Mouse (Mus musculus) kidney, adult 2 months (tissue): ENCODE results near the gene Lrp4. TPM values are rescaled to one million over a fixed set of nuclear protein-coding genes. Genes with fewer than 3 reads are reported as not detected.
A peak's percentile ranks its signal among the peaks of the same experiment; 100 is the strongest.

Source experiments
- DNase-seq: peaks from one replicate; pipeline ENCODE4 v3.0.0; 2021
- H3K27ac ChIP-seq: fragments of 200-500 bp; 2 replicates; pipeline ENCODE4 v1.5.1; 2012; ENCODE audit warnings: low read depth, low read length, control low read depth, inconsistent platforms; ENCODE audit not compliant: insufficient read depth
- H3K27me3 ChIP-seq: fragments of 200-500 bp; replicated peaks from 2 replicates; pipeline ENCODE4 v1.6.1; 2012; ENCODE audit warnings: mild to moderate bottlenecking, moderate library complexity, low read length, inconsistent platforms; ENCODE audit not compliant: control insufficient read depth, insufficient read depth
- H3K36me3 ChIP-seq: fragments of 200-500 bp; 2 replicates; pipeline ENCODE4 v1.6.1; 2012; ENCODE audit warnings: mild to moderate bottlenecking, moderate library complexity, low read length, inconsistent platforms; ENCODE audit not compliant: control insufficient read depth, insufficient read depth
- H3K4me1 ChIP-seq: fragments of 200-500 bp; 2 replicates; pipeline ENCODE4 v1.6.1; 2011; ENCODE audit warnings: low read length; ENCODE audit not compliant: control insufficient read depth, insufficient read depth
- H3K4me3 ChIP-seq: fragments of 200-500 bp; 2 replicates; pipeline ENCODE4 v1.5.1; 2011; ENCODE audit warnings: mild to moderate bottlenecking, low read depth, low read length, control low read depth; ENCODE audit not compliant: insufficient read depth
- CTCF ChIP-seq: fragments of 200-500 bp; conservative IDR thresholded peaks from 2 replicates; pipeline ENCODE4 v1.5.1; 2011; ENCODE audit warnings: low read depth, mild to moderate bottlenecking, control low read depth, low read length, moderate library complexity, mixed read lengths; ENCODE audit not compliant: insufficient read depth, insufficient read length
- POLR2A ChIP-seq: fragments of 200-500 bp; IDR thresholded peaks from one replicate; pipeline ENCODE4 v1.6.1; 2011; ENCODE audit warnings: low read depth, low read length, control low read depth
- WGBS: fragments of 180-500 bp; shearing (Covaris S2); methylation state at CpG from one replicate; pipeline ENCODE4 v1.1.7; 2018; 5-methylcytosine and 5-hydroxymethylcytosine counted together
- polyA plus RNA-seq: library from polyadenylated mRNA; depleted of rRNA; stranded (reverse); fragments of >200 nt; gene quantifications from 2 replicates; pipeline ENCODE4 v1.2.3, GENCODE M21; 2012

Lrp4 gene
- polyA plus RNA-seq, 1 experiment: 8.6 TPM

- H3K4me3 ChIP-seq: no peak overlapping the region
- no peak for DNase-seq
- TF ChIP-seq CTCF (no peak), POLR2A (no peak)
- no peaks in the 10 kb centered on the region for H3K27me3 ChIP-seq
- no peak overlapping the region for H3K27ac ChIP-seq
- 56% methylated on average over 1 of the region's 1 CpGs for WGBS
- H3K4me1 ChIP-seq: no peaks in the 10 kb centered on the region
- no peaks in the 10 kb centered on the region for H3K36me3 ChIP-seq
Measured at GRCm38 (mm10) chr2:91439876-91440275, 17.4 kb upstream of the Lrp4 start.

- no peaks in the 10 kb centered on the region for H3K4me1 ChIP-seq
- H3K27me3 ChIP-seq: no peaks in the 10 kb centered on the region
- H3K36me3 ChIP-seq: no peaks in the 10 kb centered on the region
- WGBS: 92% methylated on average over 5 of the region's 5 CpGs
- no peak overlapping the region for H3K27ac ChIP-seq
- DNase-seq: no peak
- no peak overlapping the region for H3K4me3 ChIP-seq
- TF ChIP-seq POLR2A (no peak), CTCF (no peak)
Measured at GRCm38 (mm10) chr2:91440686-91441085, 16.6 kb upstream of the Lrp4 start.

- DNase-seq: no peak
- H3K27me3 ChIP-seq: no peaks in the 10 kb centered on the region
- 47% methylated on average over 2 of the region's 2 CpGs for WGBS
- H3K4me3 ChIP-seq: no peak overlapping the region
- H3K36me3 ChIP-seq: no peaks in the 10 kb centered on the region
- TF ChIP-seq POLR2A: no peak
- no peak for TF ChIP-seq CTCF
- no peaks in the 10 kb centered on the region for H3K4me1 ChIP-seq
- H3K27ac ChIP-seq: no peak overlapping the region
Measured at GRCm38 (mm10) chr2:91441715-91442114, 15.6 kb upstream of the Lrp4 start.

GRCm38 (mm10) chr2:91442241-91442640 is 15.1 kb upstream of the Lrp4 start:
- WGBS: 33% methylated on average over 1 of the region's 1 CpGs
- Histone ChIP-seq H3K27me3 (no peaks in the 10 kb centered on the region), H3K4me1 (no peaks in the 10 kb centered on the region), H3K36me3 (no peaks in the 10 kb centered on the region), H3K27ac (no peak overlapping the region), H3K4me3 (no peak overlapping the region)
- TF ChIP-seq CTCF (no peak), POLR2A (no peak)
- DNase-seq: no peak

- DNase-seq: peak; percentile 93
- no peak for TF ChIP-seq CTCF
- no peak for TF ChIP-seq POLR2A
- peak within 1 kb of the TSS; percentile 76 for H3K4me3 ChIP-seq
- no peaks in the 10 kb centered on the region for H3K36me3 ChIP-seq
- H3K4me1 ChIP-seq: no peaks in the 10 kb centered on the region
- no peaks in the 10 kb centered on the region for H3K27me3 ChIP-seq
- 2% methylated on average over 19 of the region's 19 CpGs for WGBS
- no peak within 1 kb of the TSS for H3K27ac ChIP-seq
Measured at GRCm38 (mm10) chr2:91444286-91444892, 12.9 kb upstream of the Lrp4 start, which contains the start of gene 1110051M20Rik. 1110051M20Rik (minus strand) TSS chr2:91444704.

GRCm38 (mm10) chr2:91449662-91450061 is 7.6 kb upstream of the Lrp4 start:
- Histone ChIP-seq H3K4me1 (peaks cover 8% of the 10 kb centered on the region; the same call in 1 of the 2 replicates), H3K36me3 (no peaks in the 10 kb centered on the region), H3K27me3 (no peaks in the 10 kb centered on the region), H3K4me3 (no peak overlapping the region), H3K27ac (no peak overlapping the region)
- 82% methylated on average over 1 of the region's 1 CpGs for WGBS
- no peak for TF ChIP-seq CTCF
- no peak for TF ChIP-seq POLR2A
- no peak for DNase-seq

- TF ChIP-seq CTCF: no peak
- no peak for TF ChIP-seq POLR2A
- WGBS: 44% methylated on average over 9 of the region's 9 CpGs
- Histone ChIP-seq H3K4me3 (no peak overlapping the region), H3K4me1 (peaks cover 8% of the 10 kb centered on the region; the same call in 1 of the 2 replicates), H3K36me3 (no peaks in the 10 kb centered on the region), H3K27ac (no peak overlapping the region), H3K27me3 (no peaks in the 10 kb centered on the region)
- DNase-seq: peak; percentile 82
Measured at GRCm38 (mm10) chr2:91450316-91450715, 7.0 kb upstream of the Lrp4 start.
